31 mouse cellular contexts compared by ENCODE assay signal in genomic region chr7:68610499-68610898, GRCm38 (mm10).
"Had no signal": no experiment of that assay in that cellular context is flagged by ENCODE, and none has a peak within 500 bp of the region (broad histone marks: within the 10 kb centered on the region; RNA-seq: fewer than 3 reads in every experiment).

No protein-coding gene starts in this region.

- H3K27ac ChIP-seq: left cerebral cortex, adult 2 months; limb, embryonic 10.5 days; limb, embryonic 12.5 days; limb, embryonic 13.5 days; limb, embryonic 15.5 days; liver, embryonic 12.5 days; liver, embryonic 13.5 days; liver, embryonic 14.5 days; liver, embryonic 15.5 days; lung, embryonic 15.5 days; macrophage; midbrain, embryonic 10.5 days; midbrain, embryonic 12.5 days; midbrain, embryonic 13.5 days; midbrain, embryonic 15.5 days; neural tube, embryonic 12.5 days had no signal

- H3K4me2 ChIP-seq: limb, embryonic 12.5 days; limb, embryonic 13.5 days; limb, embryonic 15.5 days; liver, embryonic 11.5 days; liver, embryonic 12.5 days; liver, embryonic 13.5 days; liver, embryonic 15.5 days; lung, embryonic 14.5 days; lung, embryonic 15.5 days; midbrain, embryonic 11.5 days; midbrain, embryonic 12.5 days; midbrain, embryonic 13.5 days; midbrain, embryonic 15.5 days; neural tube, embryonic 12.5 days had no signal

- H3K27me3 ChIP-seq: limb, embryonic 12.5 days; limb, embryonic 13.5 days; limb, embryonic 15.5 days; liver, embryonic 12.5 days; liver, embryonic 13.5 days; liver, embryonic 15.5 days; lung, embryonic 15.5 days; megakaryocyte, embryonic 14.5 days; midbrain, embryonic 13.5 days; midbrain, embryonic 15.5 days; neural tube, embryonic 12.5 days had no signal

- H3K9me3 ChIP-seq: limb, embryonic 10.5 days; limb, embryonic 12.5 days; limb, embryonic 13.5 days; limb, embryonic 15.5 days; liver, embryonic 12.5 days; liver, embryonic 13.5 days; liver, embryonic 15.5 days; lung, embryonic 15.5 days; midbrain, embryonic 10.5 days; midbrain, embryonic 12.5 days; midbrain, embryonic 13.5 days; midbrain, embryonic 15.5 days; neural tube, embryonic 12.5 days had no signal

- H3K4me1 ChIP-seq: limb, embryonic 12.5 days; limb, embryonic 13.5 days; limb, embryonic 15.5 days; liver, embryonic 12.5 days; liver, embryonic 13.5 days; liver, embryonic 15.5 days; lung, embryonic 15.5 days; megakaryocyte, embryonic 14.5 days; midbrain, embryonic 10.5 days; midbrain, embryonic 12.5 days; neural tube, embryonic 12.5 days had no signal

- H3K36me3 ChIP-seq: limb, embryonic 10.5 days; limb, embryonic 12.5 days; limb, embryonic 13.5 days; limb, embryonic 15.5 days; liver, embryonic 12.5 days; liver, embryonic 13.5 days; liver, embryonic 15.5 days; lung, embryonic 15.5 days; midbrain, embryonic 10.5 days; midbrain, embryonic 12.5 days; midbrain, embryonic 13.5 days; midbrain, embryonic 15.5 days; neural tube, embryonic 12.5 days had no signal

- H3K9ac ChIP-seq: limb, embryonic 12.5 days; limb, embryonic 13.5 days; limb, embryonic 15.5 days; liver, embryonic 12.5 days; liver, embryonic 13.5 days; liver, embryonic 14.5 days; liver, embryonic 15.5 days; liver, postnatal 0 days; lung, embryonic 14.5 days; lung, embryonic 15.5 days; midbrain, embryonic 12.5 days; midbrain, embryonic 13.5 days; midbrain, embryonic 15.5 days; neural tube, embryonic 12.5 days had no signal

- DNase-seq: left cerebral cortex, postnatal 4 days; liver; liver, embryonic 13.5 days; liver, postnatal 0 days; lung, adult 18-20 months; lung, adult 2 months; lung, embryonic 14.5 days; lung, postnatal 10 days; lung, postnatal 14 days; midbrain, embryonic 14.5 days had no signal

- H3K4me3 ChIP-seq: left cerebral cortex, adult 2 months; limb, embryonic 10.5 days; limb, embryonic 12.5 days; limb, embryonic 13.5 days; limb, embryonic 15.5 days; liver, embryonic 12.5 days; liver, embryonic 13.5 days; liver, embryonic 15.5 days; lung, embryonic 15.5 days; megakaryocyte, embryonic 14.5 days; midbrain, embryonic 10.5 days; midbrain, embryonic 12.5 days; midbrain, embryonic 13.5 days; midbrain, embryonic 15.5 days; myocyte; neural tube, embryonic 12.5 days had no signal

- ATAC-seq: liver, embryonic 12.5 days; liver, postnatal 0 days; lung, postnatal 0 days; midbrain, embryonic 13.5 days; midbrain, embryonic 15.5 days; midbrain, embryonic 16.5 days had no signal
